Mouse (Mus musculus) skeletal muscle tissue, adult 2 months (tissue): ENCODE data around the gene Mstn.

Source experiments
- DNase-seq: peaks from one replicate; pipeline ENCODE4 v3.0.0-alpha.2; 2012; ENCODE audit warnings: low read depth, low spot score

Mstn gene

GRCm38 (mm10) chr1:53093180-53093579, 31.7 kb downstream of the Mstn start:
- DNase-seq = no peak

DNA sequence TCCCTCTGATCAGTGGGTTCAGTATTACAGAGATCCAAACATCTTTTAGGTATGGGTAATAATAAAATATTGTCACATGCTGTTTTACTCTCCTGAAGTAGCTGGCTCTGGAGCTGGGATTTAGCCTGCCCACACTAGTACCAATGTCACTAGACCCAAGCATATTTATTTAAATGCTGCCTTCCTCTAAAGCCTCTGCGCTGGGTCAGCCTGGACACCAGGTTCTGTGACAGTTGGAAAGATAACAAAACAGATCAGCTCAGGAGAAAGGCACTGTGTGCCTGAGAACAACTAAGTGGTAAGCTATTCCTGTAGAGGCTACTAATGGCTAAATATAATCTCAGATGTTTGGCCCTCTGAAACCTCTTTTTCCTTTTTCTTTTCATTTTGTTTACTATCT, 49.1 kb downstream of the Mstn start:
- no peak for DNase-seq
